Mouse (Mus musculus) olfactory bulb, adult 2 months (tissue): ENCODE results near the gene Dhx16.

Experiments
- CTCF ChIP-seq: fragments of 200-500 bp; IDR thresholded peaks from 2 replicates; pipeline ENCODE4 v1.5.1; 2012; ENCODE audit warnings: low read depth, mild to moderate bottlenecking, low read length, moderate library complexity; ENCODE audit not compliant: insufficient read depth
- POLR2A ChIP-seq: fragments of 200-500 bp; IDR thresholded peaks from 2 replicates; pipeline ENCODE4 v1.6.1; 2012; ENCODE audit warnings: mild to moderate bottlenecking, low read depth, low read length, moderate library complexity; ENCODE audit not compliant: insufficient read depth

- no peak for TF ChIP-seq POLR2A
- no peak for TF ChIP-seq CTCF
Measured at GRCm38 (mm10) chr17:35870884-35871696, 8.5 kb upstream of the Dhx16 start.
